Mouse (Mus musculus) midbrain, embryonic 12.5 days (tissue): Measurements from ENCODE around the gene Lurap1l. TPM values are rescaled to one million over a fixed set of nuclear protein-coding genes. Genes with fewer than 3 reads are reported as not detected.

Experiments
- ATAC-seq: fragments of 200-750 bp; cut with Nextera tagmentation; 2 replicates; pipeline ENCODE4 v1.8.0; 2017; ENCODE audit warnings: low read depth, moderate TSS enrichment, moderate library complexity; ENCODE audit not compliant: low FRiP score
- H3K27ac ChIP-seq: fragments of 300-500 bp; sonication (generic); replicated peaks from 2 replicates; pipeline ENCODE4 v1.5.1; 2016; ENCODE audit warnings: mild to moderate bottlenecking
- H3K27me3 ChIP-seq: fragments of 300-500 bp; sonication (generic); 2 replicates; pipeline ENCODE4 v1.6.1; 2016; ENCODE audit warnings: mild to moderate bottlenecking
- H3K36me3 ChIP-seq: fragments of 300-500 bp; sonication (generic); 2 replicates; pipeline ENCODE4 v1.6.1; 2016
- H3K4me1 ChIP-seq: fragments of 300-500 bp; sonication (generic); 2 replicates; pipeline ENCODE4 v1.6.1; 2016
- H3K4me2 ChIP-seq: fragments of 300-500 bp; sonication (generic); replicated peaks from 2 replicates; pipeline ENCODE4 v1.6.1; 2016; ENCODE audit warnings: mild to moderate bottlenecking, moderate library complexity
- H3K4me3 ChIP-seq: fragments of 300-500 bp; sonication (generic); 2 replicates; pipeline ENCODE4 v1.5.1; 2016; ENCODE audit warnings: mild to moderate bottlenecking
- H3K9ac ChIP-seq: fragments of 300-500 bp; sonication (generic); replicated peaks from 2 replicates; pipeline ENCODE4 v1.6.1; 2016; ENCODE audit warnings: mild to moderate bottlenecking, moderate library complexity
- H3K9me3 ChIP-seq: fragments of 300-500 bp; sonication (generic); 2 replicates; pipeline ENCODE4 v1.6.1; 2016; ENCODE audit warnings: mild to moderate bottlenecking
- WGBS: fragments of 180-500 bp; shearing (Covaris S2); methylation state at CpG from one replicate; pipeline ENCODE4 v1.1.7; 2016; 5-methylcytosine and 5-hydroxymethylcytosine counted together
- microRNA-seq: library from miRNA; unstranded; fragments of <30 nt; microRNA quantifications from one replicate; pipeline ENCODE4, GENCODE M21; 2017
- polyA plus RNA-seq: library from polyadenylated mRNA; unstranded; fragments of >200 nt; fragmentation: Nextera tagmentation; extraction: Ambion mirVana; gene quantifications from 2 replicates; pipeline ENCODE4 v1.2.1, GENCODE M21; 2016

Lurap1l gene
- polyA plus RNA-seq, 1 experiment from 2014 or later = 5.3 TPM

DNA sequence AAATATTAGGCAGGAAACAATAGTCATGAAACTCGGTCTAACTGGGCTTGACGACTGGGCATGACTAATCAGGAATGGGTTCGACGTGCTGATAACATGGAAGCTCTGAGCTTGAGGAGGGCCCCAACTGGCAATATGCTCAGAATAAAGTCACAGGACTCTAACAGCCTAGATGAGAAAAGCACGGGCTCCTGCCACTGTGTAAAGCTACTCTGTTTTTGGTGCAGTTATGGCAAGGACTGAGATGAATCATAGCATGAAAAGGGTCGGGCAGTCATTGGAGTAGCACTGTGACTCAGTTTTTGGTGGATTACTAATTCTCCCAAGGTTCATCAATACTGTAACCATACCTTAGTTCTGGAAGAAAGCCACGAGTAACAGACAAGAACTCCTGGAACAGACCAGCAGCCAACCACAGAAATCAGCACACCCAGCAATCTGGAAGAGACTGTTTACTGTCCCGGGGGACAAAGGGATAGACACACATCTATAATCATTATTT, 39.9 kb downstream of the Lurap1l start:
- Histone ChIP-seq H3K9me3 (no peaks in the 10 kb centered on the region), H3K27me3 (no peaks in the 10 kb centered on the region), H3K9ac (no peak overlapping the region), H3K4me2 (no peak overlapping the region), H3K36me3 (no peaks in the 10 kb centered on the region), H3K27ac (no peak overlapping the region), H3K4me1 (no peaks in the 10 kb centered on the region), H3K4me3 (no peak overlapping the region)
- ATAC-seq = peak; percentile 23; the same call in 1 of the 2 replicates
- WGBS = 78% methylated on average over 8 of the region's 8 CpGs

DNA sequence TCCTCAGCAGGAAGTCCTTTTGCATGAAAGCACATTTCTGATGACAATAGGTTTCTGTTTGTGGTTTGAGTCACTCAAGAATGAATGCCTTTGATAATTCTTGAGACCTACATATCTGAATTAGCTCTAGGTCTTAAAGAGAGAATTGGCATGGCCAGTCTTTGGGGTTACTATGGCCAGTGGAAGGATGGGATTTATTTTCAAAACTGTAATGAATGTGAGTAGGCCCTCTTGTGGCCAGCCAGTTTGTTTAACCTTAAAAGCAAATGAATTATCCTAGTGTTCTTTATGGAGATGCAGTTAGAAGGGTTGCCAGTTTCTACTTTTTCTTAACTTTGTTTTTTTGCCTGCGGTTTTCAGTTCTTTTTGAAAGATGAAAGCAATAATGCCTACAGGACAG, 42.2 kb downstream of the Lurap1l start:
- H3K27me3 ChIP-seq = no peaks in the 10 kb centered on the region
- H3K9ac ChIP-seq = no peak overlapping the region
- H3K27ac ChIP-seq = no peak overlapping the region
- no peak overlapping the region for H3K4me3 ChIP-seq
- H3K9me3 ChIP-seq = no peaks in the 10 kb centered on the region
- WGBS = 74% methylated on average over 1 of the region's 1 CpGs
- ATAC-seq = no peak
- H3K4me2 ChIP-seq = no peak overlapping the region
- H3K36me3 ChIP-seq = no peaks in the 10 kb centered on the region
- no peaks in the 10 kb centered on the region for H3K4me1 ChIP-seq

DNA sequence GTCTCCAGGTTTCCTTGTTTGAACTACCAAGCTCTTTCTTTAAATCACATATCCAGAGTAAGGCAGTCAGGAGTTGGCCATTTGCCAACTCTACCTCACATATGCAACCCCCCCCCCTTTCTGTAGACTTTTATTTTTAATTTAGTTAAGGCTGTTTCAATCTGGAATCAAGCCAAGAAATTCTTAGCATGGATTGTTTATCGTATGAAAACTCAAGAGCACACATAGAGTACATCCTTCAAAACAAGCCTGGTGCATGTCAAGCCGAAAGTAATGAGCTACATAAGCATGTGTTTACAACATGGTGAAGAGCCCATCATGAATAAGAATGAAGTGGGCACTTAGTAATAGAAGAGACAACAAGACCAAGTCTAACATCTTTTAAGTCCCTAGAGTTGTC, 45.5 kb downstream of the Lurap1l start:
- no peak overlapping the region for H3K9ac ChIP-seq
- no peak overlapping the region for H3K4me2 ChIP-seq
- no peaks in the 10 kb centered on the region for H3K27me3 ChIP-seq
- ATAC-seq = no peak
- H3K4me1 ChIP-seq = no peaks in the 10 kb centered on the region
- H3K9me3 ChIP-seq = no peaks in the 10 kb centered on the region
- H3K36me3 ChIP-seq = no peaks in the 10 kb centered on the region
- no peak overlapping the region for H3K27ac ChIP-seq
- H3K4me3 ChIP-seq = no peak overlapping the region
- WGBS = 78% methylated on average over 2 of the region's 2 CpGs

DNA sequence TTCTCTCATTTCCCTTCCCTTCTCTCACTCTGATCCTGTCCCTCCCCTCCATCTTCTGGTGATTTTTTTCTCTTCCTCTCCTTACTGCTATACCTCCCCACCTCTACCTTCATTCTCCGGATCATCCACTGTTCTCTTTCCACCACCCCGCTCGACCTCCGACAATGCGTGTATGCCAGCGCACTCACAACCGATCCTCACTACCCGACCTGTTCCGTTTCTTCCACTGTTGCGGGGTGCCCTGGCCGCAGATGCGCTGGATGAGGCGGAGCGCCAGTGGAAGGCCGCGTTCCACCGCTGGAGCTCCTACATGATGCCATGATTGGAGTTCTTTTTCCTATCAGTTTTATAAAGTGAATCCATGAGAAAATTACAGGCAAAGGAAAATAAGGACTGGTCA, 57.1 kb downstream of the Lurap1l start:
- WGBS = 93% methylated on average over 17 of the region's 17 CpGs
- Histone ChIP-seq H3K4me2 (no peak overlapping the region), H3K9me3 (0 out of 2 replicates have a peak, but pooled peaks cover 3% of the 10 kb centered on the region), H3K27ac (no peak overlapping the region), H3K9ac (no peak overlapping the region), H3K27me3 (no peaks in the 10 kb centered on the region), H3K4me3 (no peak overlapping the region), H3K4me1 (no peaks in the 10 kb centered on the region), H3K36me3 (no peaks in the 10 kb centered on the region)
- ATAC-seq = no peak

DNA sequence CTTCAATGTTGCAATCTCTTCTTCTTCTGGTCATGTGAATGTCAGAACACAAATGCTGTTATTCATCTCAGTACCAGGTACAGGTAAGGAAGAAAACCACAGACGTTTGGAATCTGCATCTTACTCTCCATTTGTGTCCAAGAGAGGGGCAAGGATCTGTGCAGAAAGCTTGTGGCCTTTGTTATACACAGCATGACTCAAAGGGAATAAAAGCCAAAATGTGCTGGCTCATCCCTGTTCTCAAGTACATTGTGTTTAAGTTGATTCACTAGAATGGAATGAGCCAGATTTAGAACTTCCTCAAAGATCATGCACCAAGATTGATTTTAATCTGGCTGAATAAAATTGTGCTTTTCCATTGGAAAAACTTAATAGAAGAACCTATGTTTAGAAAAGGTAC, 61.4 kb downstream of the Lurap1l start:
- no peak overlapping the region for H3K9ac ChIP-seq
- no peak for ATAC-seq
- no peak overlapping the region for H3K27ac ChIP-seq
- H3K4me3 ChIP-seq = no peak overlapping the region
- no peaks in the 10 kb centered on the region for H3K36me3 ChIP-seq
- no peak overlapping the region for H3K4me2 ChIP-seq
- 28% methylated on average over 1 of the region's 1 CpGs for WGBS
- no peaks in the 10 kb centered on the region for H3K4me1 ChIP-seq
- H3K27me3 ChIP-seq = no peaks in the 10 kb centered on the region
- 0 out of 2 replicates have a peak, but pooled peaks cover 3% of the 10 kb centered on the region for H3K9me3 ChIP-seq

DNA sequence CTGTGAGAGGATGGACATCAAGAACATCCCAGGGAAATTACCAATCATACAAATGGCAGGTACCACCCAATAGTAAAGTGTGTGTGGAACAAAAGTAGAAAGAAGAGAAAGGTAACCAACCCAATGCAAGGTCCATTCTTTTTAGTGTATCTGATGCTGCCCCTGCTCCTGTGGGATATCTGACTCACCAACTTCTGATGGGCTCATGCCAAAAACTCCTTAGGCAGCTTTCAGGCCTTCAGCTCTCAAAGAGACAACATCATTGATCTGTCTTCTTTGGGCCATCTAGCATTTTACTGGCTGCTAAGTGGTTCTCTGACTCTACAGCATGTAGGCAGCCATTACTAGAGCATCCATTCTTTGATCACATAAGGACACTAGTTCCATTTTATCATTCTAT, 63.5 kb downstream of the Lurap1l start:
- H3K27ac ChIP-seq = no peak overlapping the region
- no peaks in the 10 kb centered on the region for H3K4me1 ChIP-seq
- no peak for ATAC-seq
- H3K36me3 ChIP-seq = no peaks in the 10 kb centered on the region
- no peak overlapping the region for H3K4me2 ChIP-seq
- no peaks in the 10 kb centered on the region for H3K27me3 ChIP-seq
- H3K9me3 ChIP-seq = no peaks in the 10 kb centered on the region
- H3K4me3 ChIP-seq = no peak overlapping the region
- H3K9ac ChIP-seq = no peak overlapping the region

DNA sequence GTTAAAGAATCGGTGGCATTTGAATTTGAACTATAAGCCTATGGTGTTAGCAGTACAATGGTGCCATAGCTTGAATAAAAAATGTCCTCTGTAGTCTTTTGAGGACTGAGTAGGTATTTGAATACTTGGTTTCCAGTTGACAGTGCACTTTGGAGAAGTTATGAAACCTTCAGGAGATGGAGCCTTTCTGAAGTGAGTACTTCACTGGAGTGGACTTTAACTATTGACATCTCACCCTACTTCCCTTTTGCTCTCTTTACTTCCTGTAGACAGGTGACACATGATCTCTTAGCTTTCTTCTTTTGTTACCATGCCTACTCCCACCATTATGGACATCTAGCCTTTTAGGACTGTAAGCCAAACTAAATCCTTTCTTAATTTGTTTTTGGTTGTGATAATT, 80.4 kb downstream of the Lurap1l start:
- H3K27me3 ChIP-seq = no peaks in the 10 kb centered on the region
- no peak overlapping the region for H3K27ac ChIP-seq
- no peaks in the 10 kb centered on the region for H3K9me3 ChIP-seq
- no peak overlapping the region for H3K4me2 ChIP-seq
- H3K4me1 ChIP-seq = no peaks in the 10 kb centered on the region
- 80% methylated on average over 1 of the region's 1 CpGs for WGBS
- no peaks in the 10 kb centered on the region for H3K36me3 ChIP-seq
- no peak overlapping the region for H3K9ac ChIP-seq
- H3K4me3 ChIP-seq = no peak overlapping the region
- ATAC-seq = no peak

DNA sequence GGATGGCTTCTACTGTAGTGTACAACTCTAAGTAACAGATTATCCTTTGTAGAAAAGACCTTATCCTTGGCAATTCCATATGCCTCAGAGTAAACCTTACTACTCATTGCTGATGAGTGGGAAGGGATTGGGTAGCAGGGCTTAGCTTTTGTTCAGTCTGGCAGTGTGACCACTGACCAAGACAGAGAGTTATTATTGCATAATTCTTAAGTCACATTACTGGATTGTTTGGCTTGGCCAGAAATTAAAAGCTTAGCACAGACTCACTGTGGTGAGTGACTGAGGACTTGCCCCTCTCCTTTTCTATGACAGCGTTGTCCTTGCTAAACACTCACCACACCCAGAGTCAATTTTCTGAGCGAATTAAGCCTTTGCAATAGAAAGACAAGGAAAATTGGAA, 93.1 kb downstream of the Lurap1l start:
- 82% methylated on average over 2 of the region's 2 CpGs for WGBS
- peaks cover 4% of the 10 kb centered on the region; the same call in 1 of the 2 replicates for H3K9me3 ChIP-seq
- H3K4me2 ChIP-seq = no peak overlapping the region
- H3K4me3 ChIP-seq = no peak overlapping the region
- H3K27ac ChIP-seq = no peak overlapping the region
- H3K36me3 ChIP-seq = no peaks in the 10 kb centered on the region
- H3K27me3 ChIP-seq = no peaks in the 10 kb centered on the region
- no peaks in the 10 kb centered on the region for H3K4me1 ChIP-seq
- ATAC-seq = no peak
- H3K9ac ChIP-seq = no peak overlapping the region

Small RNA genes within 50 kb of the gene (microRNA-seq; reads per million reads assigned to microRNA genes)
- gene Gm27452 = not detected

Other genes with a start within 250 kb of the Lurap1l start
- 0.29 and 0.31 TPM in 2 replicates for gene Tyrp1, start 76.5 kb upstream of the Lurap1l start, polyA plus RNA-seq